Mouse (Mus musculus): ENCODE data around the gene Bysl. TPM values are rescaled to one million over a fixed set of nuclear protein-coding genes. Genes with fewer than 3 reads are reported as not detected.

The Bysl gene
- polyA plus RNA-seq, 1 experiment = 10.4 TPM

- DNase-seq (ENCODE audit: low read depth, low spot score) = no peak
- 57% methylated on average over 6 of the region's 6 CpGs for WGBS
These were observed 51.6 kb downstream of the Bysl start for GRCm38 (mm10) chr17:47559726-47560125.

GRCm38 (mm10) chr17:47557179-47557578 is 54.1 kb downstream of the Bysl start:
- WGBS = 74% methylated on average over 3 of the region's 3 CpGs
- DNase-seq (ENCODE audit: low read depth, low spot score) = no peak

GRCm38 (mm10) chr17:47554621-47555020 is 56.7 kb downstream of the Bysl start:
- no peak for DNase-seq (ENCODE audit: low read depth, low spot score)
- 76% methylated on average over 10 of the region's 10 CpGs for WGBS

GRCm38 (mm10) chr17:47552994-47553393 is 58.3 kb downstream of the Bysl start:
- DNase-seq (ENCODE audit: low read depth, low spot score) = no peak

- WGBS = 53% methylated on average over 7 of the region's 7 CpGs
These were observed 60.2 kb downstream of the Bysl start for GRCm38 (mm10) chr17:47551049-47551448.

More at GRCm38 (mm10) chr17:47551049-47551448, 60.2 kb downstream of the Bysl start:
- no peak for DNase-seq (ENCODE audit: low read depth, low spot score)

Other genes starting within 250 kb of the Bysl start
- gene Mrps10, start 242.6 kb downstream of the Bysl start, polyA plus RNA-seq (2012; rRNA removed) = 21.0 and 21.9 TPM in 2 replicates
- 1.3 and 1.6 TPM in 2 replicates for gene Guca1b, start 226.1 kb downstream of the Bysl start, polyA plus RNA-seq (2012; rRNA removed)
- gene Guca1a, start 210.9 kb downstream of the Bysl start, polyA plus RNA-seq (2012; rRNA removed) = 2.2 and 3.0 TPM in 2 replicates
- gene AI661453, start 174.9 kb downstream of the Bysl start, polyA plus RNA-seq (2012; rRNA removed) = 10.9 and 11.6 TPM in 2 replicates
- gene 1700001C19Rik, start 174.1 kb downstream of the Bysl start, polyA plus RNA-seq (2012; rRNA removed) = 0.19 and 0.51 TPM in 2 replicates
- 15.3 and 19.7 TPM in 2 replicates for gene Taf8, start 109.2 kb downstream of the Bysl start, polyA plus RNA-seq (2012; rRNA removed)
- 57.0 and 63.7 TPM in 2 replicates for gene Ccnd3, start 106.4 kb downstream of the Bysl start, polyA plus RNA-seq (2012; rRNA removed)
- gene Med20, start 90 bp upstream of the Bysl start, polyA plus RNA-seq (2012; rRNA removed) = 21.7 and 23.7 TPM in 2 replicates
- 0.14 and 0.17 TPM in 2 replicates for gene Gm20517, start 97 bp upstream of the Bysl start, polyA plus RNA-seq (2012; rRNA removed)
- gene Usp49, start 19.2 kb upstream of the Bysl start, polyA plus RNA-seq (2012; rRNA removed) = 5.0 and 9.2 TPM in 2 replicates
- gene Tomm6, start 76.9 kb upstream of the Bysl start, polyA plus RNA-seq (2012; rRNA removed) = 105 and 126 TPM in 2 replicates
- 4.4 and 7.3 TPM in 2 replicates for gene Frs3, start 77.5 kb upstream of the Bysl start, polyA plus RNA-seq (2012; rRNA removed)
- gene Gm21981, start 83.0 kb upstream of the Bysl start, polyA plus RNA-seq (2012; rRNA removed) = 0.70 and 0.87 TPM in 2 replicates
- 0.56 and 0.86 TPM in 2 replicates for gene Prickle4, start 83.2 kb upstream of the Bysl start, polyA plus RNA-seq (2012; rRNA removed)
- 3.9 and 21.9 TPM in 2 replicates for gene Pgc, start 115.3 kb upstream of the Bysl start, polyA plus RNA-seq (2012; rRNA removed)
- 18.0 and 20.3 TPM in 2 replicates for gene Tfeb, start 125.5 kb upstream of the Bysl start, polyA plus RNA-seq (2012; rRNA removed)
- gene Mdfi, start 223.2 kb upstream of the Bysl start, polyA plus RNA-seq (2012; rRNA removed) = 4.3 and 4.6 TPM in 2 replicates

All from large intestine, adult 2 months (tissue).